Mouse (Mus musculus): ENCODE data around the gene Plekhg4.

Plekhg4 gene

DNA sequence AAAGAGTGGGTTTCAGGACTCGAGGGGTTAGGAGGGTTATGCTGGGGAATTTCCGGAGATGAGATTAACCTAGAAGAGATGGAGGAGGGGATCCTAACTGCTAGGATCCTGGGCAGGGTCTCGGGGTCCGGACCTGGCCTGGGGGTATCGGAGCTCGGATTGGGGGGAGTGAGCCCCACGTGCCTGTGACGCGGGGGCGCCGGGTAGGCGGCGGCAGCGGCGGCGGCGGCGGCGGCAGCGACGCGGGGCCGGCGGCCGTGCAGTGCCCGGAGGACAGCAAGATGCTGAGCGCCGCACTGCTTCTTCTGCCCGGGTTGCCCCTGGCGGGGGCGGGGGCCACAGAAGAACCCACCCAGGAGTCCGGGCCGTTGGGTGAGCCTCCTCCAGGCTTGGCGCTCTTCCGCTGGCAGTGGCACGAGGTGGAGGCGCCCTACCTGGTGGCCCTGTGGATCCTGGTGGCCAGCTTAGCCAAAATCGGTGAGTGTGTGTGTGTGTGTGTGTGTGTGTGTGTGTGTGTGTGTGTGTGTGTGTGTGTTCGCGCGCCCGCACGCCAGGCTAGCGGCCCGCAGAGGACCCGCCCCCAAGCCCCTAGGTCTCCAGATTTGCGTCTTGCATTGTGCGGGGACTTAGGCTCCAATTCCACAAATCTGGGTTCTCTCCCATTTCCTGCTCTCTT, 23.8 kb upstream of the Plekhg4 start:
- no peak for DNase-seq

DNA sequence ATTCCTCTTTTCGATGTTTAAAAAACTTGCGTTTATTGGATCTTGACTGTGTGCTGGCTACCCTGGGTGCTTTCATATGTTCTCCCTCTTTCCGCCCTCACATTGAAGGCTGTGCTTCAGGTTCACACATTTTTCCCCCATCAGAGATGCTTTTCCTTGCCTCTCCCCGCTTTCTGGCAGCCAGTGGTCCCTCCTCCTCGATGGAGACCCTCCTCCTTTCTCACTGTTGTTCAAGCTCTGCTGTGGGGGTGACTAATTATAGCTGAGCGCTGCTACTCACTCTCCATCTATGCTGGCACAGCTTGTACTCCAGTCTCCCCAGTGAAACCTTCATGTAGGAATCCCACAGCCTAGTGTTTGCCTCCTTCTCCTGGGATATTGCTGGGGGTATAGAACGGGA, 22.9 kb upstream of the Plekhg4 start:
- no peak for DNase-seq

- no peak for DNase-seq
Observed at GRCm38 (mm10) chr8:105353583-105354135, 19.4 kb upstream of the Plekhg4 start.

DNA sequence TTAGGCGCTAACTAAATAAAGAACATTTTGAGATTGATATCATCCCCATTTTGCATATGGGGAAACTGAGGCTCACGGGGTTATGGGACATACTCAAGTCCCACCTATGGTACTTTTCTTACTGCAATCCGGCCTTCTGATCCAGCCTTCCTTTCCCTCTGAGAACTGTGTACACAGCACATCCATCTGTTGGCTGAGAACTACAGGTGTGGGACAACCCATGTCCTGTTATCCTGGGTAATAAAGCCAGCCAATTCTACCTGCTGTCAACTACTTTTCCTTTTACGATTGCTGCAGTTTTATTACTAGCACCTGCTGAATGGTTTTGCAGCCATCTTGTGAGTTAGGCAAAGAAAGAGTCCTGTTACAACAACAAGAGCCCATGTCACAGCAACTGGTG, 18.5 kb upstream of the Plekhg4 start:
- DNase-seq: no peak

DNA sequence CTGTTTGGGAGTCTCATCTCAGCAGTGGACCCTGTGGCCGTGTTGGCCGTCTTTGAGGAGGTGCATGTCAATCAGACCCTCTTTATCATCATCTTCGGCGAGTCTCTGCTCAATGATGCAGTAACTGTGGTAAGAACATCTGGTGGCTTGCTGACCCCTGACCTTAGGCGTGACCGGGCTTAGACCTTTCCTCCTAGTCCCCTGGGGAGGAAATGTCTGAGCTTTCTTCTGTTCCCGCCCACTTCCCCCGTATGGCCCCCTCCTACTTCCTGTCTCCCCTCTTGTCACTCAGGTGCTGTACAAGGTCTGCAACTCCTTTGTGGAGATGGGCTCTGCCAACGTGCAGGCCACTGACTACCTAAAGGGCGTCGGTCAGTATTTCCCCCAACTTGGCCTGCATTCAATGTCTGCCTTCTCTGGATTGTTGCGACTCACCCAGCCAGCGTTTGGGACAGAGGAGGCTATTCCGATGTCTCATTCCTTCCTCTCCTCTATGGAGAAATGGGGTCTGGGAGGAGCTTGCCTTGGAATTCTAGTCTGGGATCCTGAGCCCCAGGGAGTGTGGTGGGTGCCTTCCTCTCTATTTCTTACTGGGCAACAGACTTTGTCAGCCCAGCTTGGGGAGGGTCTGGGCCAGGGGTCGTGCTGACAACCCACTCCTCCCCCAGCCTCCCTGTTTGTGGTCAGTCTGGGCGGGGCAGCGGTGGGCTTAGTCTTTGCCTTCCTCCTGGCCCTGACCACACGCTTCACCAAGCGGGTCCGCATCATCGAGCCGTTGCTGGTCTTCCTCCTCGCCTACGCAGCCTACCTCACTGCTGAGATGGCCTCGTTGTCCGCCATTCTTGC, 17.7 kb upstream of the Plekhg4 start:
- peak in 1 of 2 experiments; percentile 33 for DNase-seq

DNA sequence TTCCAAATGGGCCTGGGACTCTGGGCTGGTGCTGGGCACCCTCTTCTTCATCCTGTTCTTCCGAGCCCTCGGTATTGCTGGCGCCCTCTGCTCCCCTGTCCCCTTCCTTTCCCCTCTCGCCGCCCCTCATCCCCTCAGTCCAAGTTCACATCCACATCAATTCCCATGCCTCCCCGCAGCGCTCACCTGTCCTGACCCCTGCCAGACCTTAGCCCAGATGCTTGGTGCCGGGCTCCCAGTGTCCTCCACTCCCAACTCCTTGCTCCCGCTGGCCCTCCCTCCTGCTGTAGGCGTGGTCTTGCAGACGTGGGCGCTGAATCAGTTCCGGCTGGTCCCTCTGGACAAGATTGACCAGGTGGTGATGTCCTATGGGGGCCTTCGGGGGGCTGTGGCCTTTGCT, 16.4 kb upstream of the Plekhg4 start:
- DNase-seq: no peak

DNA sequence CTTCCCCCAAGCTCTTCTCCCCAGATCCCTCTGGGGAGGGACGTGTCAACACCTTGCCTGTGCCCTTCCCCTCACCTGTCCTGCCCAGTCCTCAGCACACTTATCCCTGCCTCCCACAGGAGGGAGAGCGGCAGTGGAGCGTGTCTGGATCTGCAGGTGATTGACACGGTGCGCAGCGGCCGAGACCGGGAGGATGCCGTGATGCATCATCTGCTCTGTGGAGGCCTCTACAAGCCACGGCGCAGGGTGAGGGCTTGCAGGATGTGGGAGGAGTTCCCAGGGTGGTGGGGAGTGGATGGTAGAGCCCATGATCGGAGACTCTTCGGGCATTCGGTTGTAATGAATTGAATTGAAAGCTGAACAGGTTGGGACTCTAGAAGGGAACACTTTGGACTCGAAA, 13.9 kb upstream of the Plekhg4 start:
- no peak for DNase-seq

- no peak for DNase-seq
Observed at GRCm38 (mm10) chr8:105359646-105360045, 13.4 kb upstream of the Plekhg4 start.

DNA sequence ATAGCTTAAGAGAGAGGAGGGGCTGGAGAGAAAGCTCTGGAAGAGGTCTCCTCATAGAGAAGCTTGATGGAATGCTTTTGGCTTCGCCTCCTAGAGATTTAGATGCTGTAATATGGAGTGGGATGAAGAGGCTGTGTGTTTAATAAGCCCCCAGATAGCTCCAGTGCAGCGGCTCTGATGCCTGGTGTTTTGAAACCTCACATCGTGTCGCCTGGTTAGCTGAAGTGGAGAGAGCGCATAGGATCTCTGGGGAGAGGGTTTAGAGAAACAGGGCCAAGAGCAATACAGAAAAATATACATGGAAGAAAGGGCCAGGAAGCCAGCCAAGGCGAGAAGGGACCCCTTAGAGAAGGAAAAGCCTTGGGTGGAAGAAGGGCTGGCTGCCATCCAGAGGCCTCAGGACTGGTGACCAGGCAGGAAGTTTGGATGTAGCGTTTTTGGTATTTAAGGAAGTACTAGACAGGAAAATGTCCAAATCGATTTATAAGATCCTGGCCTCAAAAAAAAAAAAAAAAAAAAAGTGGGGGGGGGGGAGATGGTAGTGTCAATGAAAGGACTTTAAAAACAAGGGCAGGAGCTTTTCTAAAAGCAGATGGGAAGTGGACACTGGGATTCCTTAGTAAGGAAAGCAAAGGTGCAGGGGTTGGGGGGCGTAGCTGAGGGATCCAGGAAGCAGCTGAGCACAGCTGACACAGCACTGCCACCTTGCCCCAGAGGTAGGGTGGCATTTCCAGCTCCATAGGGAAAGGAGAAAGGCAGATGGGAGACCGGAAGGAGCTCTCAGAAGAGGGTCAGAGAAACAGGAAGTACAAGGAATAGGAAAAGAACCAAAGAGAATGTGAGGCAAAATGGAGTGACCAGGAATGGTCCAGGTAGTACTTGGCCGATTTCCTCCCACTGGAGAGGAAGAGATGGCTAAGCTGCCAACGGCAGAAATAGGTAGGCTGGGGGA, 11.0 kb upstream of the Plekhg4 start:
- no peak for DNase-seq

DNA sequence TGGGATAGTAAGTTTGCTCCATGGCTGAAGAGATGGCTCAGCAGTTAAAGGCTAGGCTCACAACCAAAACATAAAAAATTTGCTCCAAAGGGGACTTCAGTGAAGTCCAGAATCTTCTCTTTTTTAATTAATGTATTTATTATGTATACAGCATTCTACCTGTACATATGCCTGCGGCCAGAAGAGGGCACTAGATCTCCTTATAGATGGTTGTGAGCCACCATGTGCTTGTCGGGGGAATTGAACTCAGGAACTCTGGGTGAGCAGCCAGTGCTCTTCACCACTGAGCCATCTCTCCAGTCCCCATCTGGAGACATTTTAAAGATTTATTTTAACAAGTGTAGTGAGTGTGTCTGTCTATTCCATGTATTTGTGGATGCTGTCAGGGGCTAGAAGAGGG, 6.0 kb upstream of the Plekhg4 start:
- DNase-seq: peak in 1 of 2 experiments; percentile 23

- no peak for DNase-seq
Observed at GRCm38 (mm10) chr8:105372473-105372872, 601 bp upstream of the Plekhg4 start.

GRCm38 (mm10) chr8:105374513-105374966, 1.5 kb downstream of the Plekhg4 start:
- peak in 1 of 2 experiments; percentile 44 for DNase-seq

DNA sequence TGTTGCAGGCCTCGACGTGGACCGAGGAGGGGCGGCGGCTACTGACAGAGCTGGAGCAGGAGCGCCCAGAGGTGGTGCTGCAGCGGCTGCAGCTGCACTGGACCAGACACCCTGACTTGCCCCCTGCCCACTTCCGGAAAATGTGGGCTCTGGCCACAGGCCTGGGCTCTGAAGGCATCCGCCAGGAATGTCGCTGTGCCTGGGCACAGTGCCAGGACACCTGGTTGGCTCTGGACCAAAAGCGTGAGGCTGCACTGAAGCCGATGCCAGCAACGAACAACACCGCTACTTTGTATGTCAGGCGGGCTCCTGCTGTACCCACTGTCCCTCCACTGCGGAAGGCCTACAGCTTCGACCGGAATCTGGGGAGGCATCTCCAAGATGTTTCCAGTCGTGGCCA, 5.6 kb downstream of the Plekhg4 start:
- peak; percentile 75 to 83 for DNase-seq

- no peak for DNase-seq
Observed at GRCm38 (mm10) chr8:105380308-105380707, 7.2 kb downstream of the Plekhg4 start.

DNA sequence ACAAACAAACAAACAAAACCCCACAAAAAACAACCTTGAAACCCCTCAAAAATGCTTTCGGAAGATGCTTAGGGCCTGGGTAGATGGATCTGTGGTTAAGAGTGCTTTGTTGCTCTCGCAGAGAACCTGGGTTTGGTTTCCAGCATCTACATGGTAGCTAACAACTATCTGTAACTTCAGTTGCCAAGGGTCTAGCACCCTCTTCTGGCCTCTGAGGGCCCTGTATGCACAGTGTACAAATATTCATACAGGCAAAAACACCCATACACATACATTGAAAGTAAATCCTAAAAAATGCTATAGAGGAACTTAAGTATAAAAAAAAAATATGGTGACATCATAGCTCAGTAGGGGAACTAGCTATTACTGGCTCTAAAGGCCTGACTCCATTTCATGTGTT, 11.0 kb downstream of the Plekhg4 start:
- DNase-seq: no peak

- DNase-seq: peak; percentile 56 to 77
Observed at GRCm38 (mm10) chr8:105387151-105387550, 14.1 kb downstream of the Plekhg4 start.

DNA sequence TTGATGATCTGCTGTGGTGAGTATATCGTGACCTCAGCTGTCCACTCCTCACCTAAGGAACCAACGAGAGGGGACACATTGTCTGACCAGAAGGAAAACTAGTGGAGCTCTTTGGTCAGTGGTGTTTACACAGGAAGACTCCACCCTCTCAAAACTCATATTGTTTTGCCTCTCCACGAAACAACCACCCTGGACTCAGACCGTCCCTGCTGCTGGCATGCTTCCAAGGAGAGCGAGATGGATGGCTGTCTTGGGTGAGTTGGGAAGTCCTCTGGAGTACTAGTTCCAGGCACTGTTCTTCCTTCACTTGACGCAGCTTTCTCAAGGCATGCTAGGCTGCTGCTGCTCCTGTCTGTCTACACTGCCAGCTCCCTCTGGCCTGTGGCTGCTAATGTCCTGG, 16.0 kb downstream of the Plekhg4 start:
- peak; percentile 36 to 55 for DNase-seq

DNA sequence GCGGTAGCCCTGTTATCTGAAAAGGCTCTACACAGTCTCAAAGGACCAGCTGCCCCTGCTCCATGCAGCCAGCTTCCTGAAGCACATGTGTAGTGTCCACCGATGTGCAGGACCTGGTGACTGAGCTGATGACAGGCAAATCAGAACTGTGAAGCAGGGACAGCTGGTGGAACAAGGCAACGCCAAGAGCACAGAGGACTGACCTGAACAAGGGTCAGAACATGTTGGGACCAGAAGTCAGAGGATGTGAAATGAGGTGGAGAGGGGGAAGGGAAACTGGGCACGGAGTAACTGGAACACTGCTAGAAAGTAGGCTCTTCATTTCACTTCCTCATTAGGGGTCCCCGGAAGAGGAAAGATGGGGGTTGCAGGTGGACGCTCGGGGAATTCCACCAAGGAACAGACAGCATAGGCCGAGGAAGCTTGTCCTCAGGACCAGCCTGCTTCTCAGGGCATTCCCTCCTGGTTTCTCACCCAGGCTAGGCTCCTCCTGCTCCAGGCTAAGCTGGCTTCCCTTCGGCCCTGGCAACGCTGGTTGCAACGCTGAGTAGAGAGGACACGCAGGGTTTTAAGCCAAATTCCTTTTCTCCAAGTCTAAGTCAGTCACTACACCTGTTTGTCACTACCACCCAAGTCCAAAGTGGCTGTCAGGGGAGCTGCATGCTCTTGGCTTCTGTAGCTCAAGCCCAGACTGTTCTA, 20.2 kb downstream of the Plekhg4 start:
- DNase-seq: peak in 1 of 2 experiments; percentile 39

GRCm38 (mm10) chr8:105393915-105394314, 20.8 kb downstream of the Plekhg4 start:
- peak; percentile 24 to 73 for DNase-seq

DNA sequence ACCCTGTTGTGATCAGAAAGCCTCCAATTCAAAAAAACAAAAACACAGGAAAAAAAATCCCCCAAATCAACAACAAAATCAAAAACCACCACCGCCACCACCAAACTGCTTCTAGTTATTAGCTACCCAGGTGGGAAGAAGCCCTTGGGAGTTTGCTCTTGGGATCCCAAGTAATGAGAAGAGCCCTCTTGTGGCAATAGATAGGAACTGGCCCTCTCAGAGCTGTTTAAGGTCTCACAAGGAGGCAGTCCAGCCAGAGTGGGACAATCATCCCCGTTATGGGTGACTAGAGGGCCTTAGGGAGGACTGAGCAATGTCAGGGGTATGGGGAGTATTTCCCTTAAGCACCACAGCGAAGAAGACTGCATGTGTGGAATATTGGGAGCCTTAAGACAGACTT, 24.7 kb downstream of the Plekhg4 start:
- peak; percentile 52 to 76 for DNase-seq

DNA sequence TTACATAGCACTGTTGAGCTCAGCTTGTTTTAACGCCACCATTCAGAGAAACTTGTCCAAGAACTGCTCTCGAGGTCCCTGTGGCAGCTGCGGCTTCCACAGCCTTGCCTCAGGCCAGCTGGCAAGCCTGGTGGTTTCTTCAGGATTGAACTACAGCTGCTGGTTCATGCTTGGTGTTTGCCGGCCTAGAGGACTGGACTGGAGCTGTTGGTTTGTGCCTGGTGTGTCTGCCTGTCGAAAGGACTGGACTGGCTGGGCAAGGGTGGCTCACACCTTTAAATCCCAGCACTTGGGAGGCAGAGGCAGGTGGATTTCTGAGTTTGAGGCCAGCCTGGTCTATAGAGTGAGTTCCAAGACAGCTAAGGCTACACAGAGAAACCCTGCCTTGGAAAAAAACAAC, 26.9 kb downstream of the Plekhg4 start:
- DNase-seq: no peak

- DNase-seq: no peak
Observed at GRCm38 (mm10) chr8:105403467-105403866, 30.4 kb downstream of the Plekhg4 start.
